Mouse (Mus musculus): ENCODE measurements at regions not wholly inside any gene's neighbourhood (a gene's known extent, or its start where the extent isn't known, plus 50 kb on each side); places are given as distances from the start of the nearest gene placed in this dataset.

- no peak for ATAC-seq (ENCODE audit: low read depth)
- WGBS (ENCODE audit: insufficient replicate concordance), result 22% methylated on average over 2 of the region's 2 CpGs
- H3K4me3 ChIP-seq (ENCODE audit: low read depth, low read length), result no peak overlapping the region
These were observed 142.8 kb upstream of the Jade1 start for GRCm38 (mm10) chr3:41412698-41413097.

GRCm38 (mm10) chr3:41408821-41409737, 146.5 kb upstream of the Jade1 start:
- no peaks in the 10 kb centered on the region for H3K27me3 ChIP-seq (ENCODE audit: control insufficient read depth, insufficient read depth, low read depth, low read length)
- WGBS (ENCODE audit: insufficient replicate concordance), result 21% methylated on average over 15 of the region's 15 CpGs
- peak; percentile 53 for ATAC-seq (ENCODE audit: low read depth)
- no peaks in the 10 kb centered on the region for H3K9me3 ChIP-seq (replicated peaks; ENCODE audit: control insufficient read depth, low read length)
- H3K4me3 ChIP-seq (ENCODE audit: low read depth, low read length), result peak overlapping the region; percentile 15
- H3K36me3 ChIP-seq (ENCODE audit: control insufficient read depth, insufficient read depth), result no peaks in the 10 kb centered on the region
- no peak overlapping the region for H3K9ac ChIP-seq (ENCODE audit: low read depth, low read length)
- H3K4me2 ChIP-seq (ENCODE audit: low read depth, low read length), result peak overlapping the region; percentile 41
- no peak overlapping the region for H3K27ac ChIP-seq (ENCODE audit: low read length)
- H3K4me1 ChIP-seq (ENCODE audit: control insufficient read depth, low read depth, low read length), result no peaks in the 10 kb centered on the region; the same call in 1 of the 2 replicates

More at GRCm38 (mm10) chr3:41412698-41413097, 142.8 kb upstream of the Jade1 start:
- no peak overlapping the region for H3K9ac ChIP-seq (ENCODE audit: low read depth, low read length)
- no peaks in the 10 kb centered on the region; the same call in 1 of the 2 replicates for H3K4me1 ChIP-seq (ENCODE audit: control insufficient read depth, low read depth, low read length)
- H3K36me3 ChIP-seq (ENCODE audit: control insufficient read depth, insufficient read depth), result no peaks in the 10 kb centered on the region
- H3K27me3 ChIP-seq (ENCODE audit: control insufficient read depth, insufficient read depth, low read depth, low read length), result no peaks in the 10 kb centered on the region
- H3K4me2 ChIP-seq (ENCODE audit: low read depth, low read length), result no peak overlapping the region
- no peak overlapping the region for H3K27ac ChIP-seq (ENCODE audit: low read length)
- no peaks in the 10 kb centered on the region for H3K9me3 ChIP-seq (replicated peaks; ENCODE audit: control insufficient read depth, low read length)

GRCm38 (mm10) chr3:41408423-41408820, 147.1 kb upstream of the Jade1 start:
- no peak overlapping the region for H3K9ac ChIP-seq (ENCODE audit: low read depth, low read length)
- no peaks in the 10 kb centered on the region; the same call in 1 of the 2 replicates for H3K4me1 ChIP-seq (ENCODE audit: control insufficient read depth, low read depth, low read length)
- peak overlapping the region; percentile 15 for H3K4me3 ChIP-seq (ENCODE audit: low read depth, low read length)
- ATAC-seq (ENCODE audit: low read depth), result peak; percentile 74
- no peaks in the 10 kb centered on the region for H3K9me3 ChIP-seq (replicated peaks; ENCODE audit: control insufficient read depth, low read length)
- H3K27me3 ChIP-seq (ENCODE audit: control insufficient read depth, insufficient read depth, low read depth, low read length), result no peaks in the 10 kb centered on the region
- WGBS (ENCODE audit: insufficient replicate concordance), result 9% methylated on average over 14 of the region's 14 CpGs
- peak overlapping the region; percentile 41 for H3K4me2 ChIP-seq (ENCODE audit: low read depth, low read length)
- H3K27ac ChIP-seq (ENCODE audit: low read length), result no peak overlapping the region
- H3K36me3 ChIP-seq (ENCODE audit: control insufficient read depth, insufficient read depth), result no peaks in the 10 kb centered on the region

DNA sequence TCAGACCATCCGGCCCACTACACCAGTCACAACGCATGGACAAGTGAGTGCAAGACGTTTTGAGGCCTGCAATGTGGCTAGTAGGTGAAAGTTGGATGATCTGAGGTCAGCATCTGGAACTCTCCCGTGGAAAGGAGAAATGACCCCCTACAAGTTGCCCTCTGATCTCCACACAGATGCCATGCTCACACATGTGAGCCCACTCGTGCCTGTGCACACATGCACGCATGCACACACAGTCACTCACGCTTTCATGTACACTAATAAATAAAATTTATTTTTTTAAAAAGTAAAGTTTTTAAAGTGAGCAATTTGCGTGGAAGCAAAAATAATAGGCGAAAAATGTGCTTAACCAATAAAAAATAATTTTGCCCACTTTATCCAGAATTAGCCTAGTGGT, 147.5 kb upstream of the Jade1 start:
- no peaks in the 10 kb centered on the region; the same call in 1 of the 2 replicates for H3K4me1 ChIP-seq (ENCODE audit: control insufficient read depth, low read depth, low read length)
- no peak overlapping the region for H3K4me3 ChIP-seq (ENCODE audit: low read depth, low read length)
- no peaks in the 10 kb centered on the region for H3K36me3 ChIP-seq (ENCODE audit: control insufficient read depth, insufficient read depth)
- no peaks in the 10 kb centered on the region for H3K9me3 ChIP-seq (replicated peaks; ENCODE audit: control insufficient read depth, low read length)
- H3K4me2 ChIP-seq (ENCODE audit: low read depth, low read length), result peak overlapping the region; percentile 41; the same call in 1 of the 2 replicates
- no peak overlapping the region for H3K9ac ChIP-seq (ENCODE audit: low read depth, low read length)
- H3K27ac ChIP-seq (ENCODE audit: low read length), result no peak overlapping the region
- ATAC-seq (ENCODE audit: low read depth), result no peak
- 67% methylated on average over 9 of the region's 9 CpGs for WGBS (ENCODE audit: insufficient replicate concordance)
- H3K27me3 ChIP-seq (ENCODE audit: control insufficient read depth, insufficient read depth, low read depth, low read length), result no peaks in the 10 kb centered on the region

- no peak for ATAC-seq (ENCODE audit: low read depth)
- Histone ChIP-seq H3K27ac (ENCODE audit: low read length) (no peak overlapping the region), H3K9me3 (replicated peaks; ENCODE audit: control insufficient read depth, low read length) (no peaks in the 10 kb centered on the region), H3K36me3 (ENCODE audit: control insufficient read depth, insufficient read depth) (no peaks in the 10 kb centered on the region), H3K4me1 (ENCODE audit: control insufficient read depth, low read depth, low read length) (no peaks in the 10 kb centered on the region; the same call in 1 of the 2 replicates), H3K4me2 (ENCODE audit: low read depth, low read length) (no peak overlapping the region), H3K27me3 (ENCODE audit: control insufficient read depth, insufficient read depth, low read depth, low read length) (no peaks in the 10 kb centered on the region), H3K4me3 (ENCODE audit: low read depth, low read length) (no peak overlapping the region), H3K9ac (ENCODE audit: low read depth, low read length) (no peak overlapping the region)
- 28% methylated on average over 1 of the region's 1 CpGs for WGBS (ENCODE audit: insufficient replicate concordance)
These were observed 148.0 kb upstream of the Jade1 start for GRCm38 (mm10) chr3:41407520-41407919.

- ATAC-seq (ENCODE audit: low read depth), result no peak
These were observed 153.7 kb upstream of the Jade1 start for GRCm38 (mm10) chr3:41401881-41402280.

DNA sequence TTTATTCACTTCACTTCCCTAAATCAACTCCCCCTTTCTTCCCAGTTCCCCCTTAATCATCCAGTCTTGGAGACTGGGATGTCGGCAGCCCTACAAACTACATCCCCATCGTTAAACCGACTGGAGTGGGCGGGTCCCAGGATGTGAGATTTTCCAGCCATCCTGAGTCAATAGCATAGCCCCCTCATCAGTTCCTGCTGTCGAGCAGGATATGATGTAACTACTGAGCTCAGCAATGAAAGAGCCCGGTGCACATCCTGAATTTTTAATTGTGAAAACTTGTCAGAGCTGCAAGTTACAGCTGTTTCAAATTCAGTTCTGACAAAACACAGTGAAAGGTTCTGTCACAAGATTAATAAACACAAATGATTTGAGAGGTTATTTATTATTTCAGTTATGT, 165.7 kb upstream of the Jade1 start:
- H3K36me3 ChIP-seq (ENCODE audit: control insufficient read depth, insufficient read depth), result no peaks in the 10 kb centered on the region
- H3K27ac ChIP-seq (ENCODE audit: low read length), result no peak overlapping the region
- H3K9ac ChIP-seq (ENCODE audit: low read depth, low read length), result no peak overlapping the region
- no peak overlapping the region for H3K4me3 ChIP-seq (ENCODE audit: low read depth, low read length)
- H3K9me3 ChIP-seq (replicated peaks; ENCODE audit: control insufficient read depth, low read length), result no peaks in the 10 kb centered on the region
- no peak for ATAC-seq (ENCODE audit: low read depth)
- WGBS (ENCODE audit: insufficient replicate concordance), result 26% methylated on average over 6 of the region's 6 CpGs
- H3K4me2 ChIP-seq (ENCODE audit: low read depth, low read length), result no peak overlapping the region
- H3K4me1 ChIP-seq (ENCODE audit: control insufficient read depth, low read depth, low read length), result no peaks in the 10 kb centered on the region
- no peaks in the 10 kb centered on the region for H3K27me3 ChIP-seq (ENCODE audit: control insufficient read depth, insufficient read depth, low read depth, low read length)

More at GRCm38 (mm10) chr3:41401881-41402280, 153.7 kb upstream of the Jade1 start:
- 45% methylated on average over 4 of the region's 4 CpGs for WGBS (ENCODE audit: insufficient replicate concordance)
- no peak overlapping the region for H3K4me2 ChIP-seq (ENCODE audit: low read depth, low read length)
- no peaks in the 10 kb centered on the region for H3K27me3 ChIP-seq (ENCODE audit: control insufficient read depth, insufficient read depth, low read depth, low read length)
- no peak overlapping the region for H3K9ac ChIP-seq (ENCODE audit: low read depth, low read length)
- H3K4me1 ChIP-seq (ENCODE audit: control insufficient read depth, low read depth, low read length), result no peaks in the 10 kb centered on the region
- H3K27ac ChIP-seq (ENCODE audit: low read length), result no peak overlapping the region
- no peaks in the 10 kb centered on the region for H3K9me3 ChIP-seq (replicated peaks; ENCODE audit: control insufficient read depth, low read length)
- H3K36me3 ChIP-seq (ENCODE audit: control insufficient read depth, insufficient read depth), result no peaks in the 10 kb centered on the region
- no peak overlapping the region for H3K4me3 ChIP-seq (ENCODE audit: low read depth, low read length)

DNA sequence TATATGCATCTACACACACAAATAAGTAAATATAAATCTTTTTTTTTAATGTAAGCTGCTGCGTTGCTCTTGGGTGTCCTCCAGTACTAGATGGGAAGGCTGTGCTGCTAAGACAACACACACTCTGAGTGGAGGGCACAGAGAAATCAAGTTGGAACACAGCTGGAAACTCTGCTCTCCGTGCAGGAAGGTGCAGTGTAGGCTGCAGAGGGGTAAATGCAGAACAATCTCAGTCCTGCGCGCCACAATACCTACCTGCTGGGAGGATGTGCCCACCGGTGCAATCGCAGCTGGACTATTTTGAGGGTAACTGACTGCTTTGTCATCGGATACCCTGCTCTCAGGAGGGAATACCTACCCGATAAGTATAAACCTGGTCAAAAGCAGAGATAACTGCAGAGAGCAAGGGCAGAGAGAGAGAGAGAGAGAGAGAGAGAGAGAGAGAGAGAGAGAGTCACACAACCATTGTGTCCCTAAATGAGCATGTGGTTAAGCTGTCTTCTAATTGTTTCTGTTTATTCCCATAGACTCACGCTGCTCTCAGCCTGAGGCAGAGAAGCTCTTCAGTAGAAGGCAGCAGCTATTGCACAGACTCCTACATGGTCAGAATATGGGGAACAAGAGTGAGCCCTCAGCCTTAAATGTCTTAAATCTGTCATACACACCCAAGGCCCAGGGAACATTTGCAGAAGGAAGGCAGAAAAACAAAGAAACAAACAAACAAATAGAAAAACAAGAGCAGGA, 167.9 kb upstream of the Jade1 start:
- 64% methylated on average over 9 of the region's 9 CpGs for WGBS (ENCODE audit: insufficient replicate concordance)
- no peak for ATAC-seq (ENCODE audit: low read depth)
- Histone ChIP-seq H3K4me1 (ENCODE audit: control insufficient read depth, low read depth, low read length) (no peaks in the 10 kb centered on the region), H3K4me2 (ENCODE audit: low read depth, low read length) (no peak overlapping the region), H3K9me3 (replicated peaks; ENCODE audit: control insufficient read depth, low read length) (no peaks in the 10 kb centered on the region), H3K9ac (ENCODE audit: low read depth, low read length) (no peak overlapping the region), H3K4me3 (ENCODE audit: low read depth, low read length) (no peak overlapping the region), H3K27ac (ENCODE audit: low read length) (no peak overlapping the region), H3K27me3 (ENCODE audit: control insufficient read depth, insufficient read depth, low read depth, low read length) (no peaks in the 10 kb centered on the region), H3K36me3 (ENCODE audit: control insufficient read depth, insufficient read depth) (no peaks in the 10 kb centered on the region)

- ATAC-seq (ENCODE audit: low read depth), result no peak
- Histone ChIP-seq H3K27ac (ENCODE audit: low read length) (no peak overlapping the region), H3K4me3 (ENCODE audit: low read depth, low read length) (no peak overlapping the region), H3K27me3 (ENCODE audit: control insufficient read depth, insufficient read depth, low read depth, low read length) (no peaks in the 10 kb centered on the region), H3K36me3 (ENCODE audit: control insufficient read depth, insufficient read depth) (no peaks in the 10 kb centered on the region), H3K9me3 (replicated peaks; ENCODE audit: control insufficient read depth, low read length) (no peaks in the 10 kb centered on the region), H3K9ac (ENCODE audit: low read depth, low read length) (no peak overlapping the region), H3K4me2 (ENCODE audit: low read depth, low read length) (no peak overlapping the region), H3K4me1 (ENCODE audit: control insufficient read depth, low read depth, low read length) (no peaks in the 10 kb centered on the region)
- WGBS (ENCODE audit: insufficient replicate concordance), result 46% methylated on average over 5 of the region's 5 CpGs
These were observed 169.2 kb upstream of the Jade1 start for GRCm38 (mm10) chr3:41386299-41386698.

Measured in liver, embryonic 16.5 days (tissue).